Mouse (Mus musculus): ENCODE measurements around the gene Ints5.
"Not testable (repeated sequence)": the region's sequence is repeated elsewhere in the genome, so short reads cannot be mapped to it uniquely, and the experiment has no call there.

Ints5 gene

DNA sequence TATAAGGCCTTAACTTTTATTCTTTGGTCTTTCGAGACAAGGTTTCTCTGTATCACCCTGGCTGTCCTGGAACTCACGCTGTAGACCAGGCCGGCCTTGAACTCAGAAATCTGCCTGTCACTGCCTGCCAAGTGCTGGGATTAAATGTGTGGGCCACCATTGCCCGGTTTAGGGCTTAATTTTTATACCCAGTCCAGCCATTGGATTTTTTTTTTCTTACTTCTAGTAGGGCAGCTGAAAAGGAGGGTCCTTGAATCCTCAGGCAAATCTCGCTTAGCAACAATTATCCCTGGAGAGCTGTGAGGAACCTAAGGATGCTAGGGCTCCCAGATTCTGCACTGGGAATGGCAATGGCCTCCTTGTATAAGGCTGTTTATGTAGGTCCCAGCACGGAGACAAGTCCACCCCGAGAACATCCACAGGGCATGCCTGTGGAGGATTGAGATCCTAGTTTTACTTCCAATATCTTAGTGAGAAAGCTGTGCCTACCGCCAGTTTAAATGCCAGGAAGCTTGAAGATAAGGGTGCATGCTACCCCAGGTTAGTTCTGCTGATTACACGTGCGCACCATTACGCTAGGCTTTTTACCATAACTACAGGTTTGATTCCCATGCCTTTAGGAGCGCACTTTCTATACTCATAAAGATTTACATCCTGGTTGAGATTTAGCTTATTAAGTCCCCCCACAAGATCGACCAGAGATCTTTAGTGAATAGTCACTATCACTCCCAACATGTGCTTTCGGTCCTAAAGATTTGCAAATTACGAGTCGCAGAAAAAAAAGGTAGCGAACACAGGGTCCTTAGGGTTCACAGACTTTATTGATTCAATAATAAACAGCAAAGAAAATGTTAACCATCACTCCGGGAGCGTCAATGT is 5.0 kb upstream of the Ints5 start:
- no peak for DNase-seq (ENCODE audit: low read depth, low spot score)

DNA sequence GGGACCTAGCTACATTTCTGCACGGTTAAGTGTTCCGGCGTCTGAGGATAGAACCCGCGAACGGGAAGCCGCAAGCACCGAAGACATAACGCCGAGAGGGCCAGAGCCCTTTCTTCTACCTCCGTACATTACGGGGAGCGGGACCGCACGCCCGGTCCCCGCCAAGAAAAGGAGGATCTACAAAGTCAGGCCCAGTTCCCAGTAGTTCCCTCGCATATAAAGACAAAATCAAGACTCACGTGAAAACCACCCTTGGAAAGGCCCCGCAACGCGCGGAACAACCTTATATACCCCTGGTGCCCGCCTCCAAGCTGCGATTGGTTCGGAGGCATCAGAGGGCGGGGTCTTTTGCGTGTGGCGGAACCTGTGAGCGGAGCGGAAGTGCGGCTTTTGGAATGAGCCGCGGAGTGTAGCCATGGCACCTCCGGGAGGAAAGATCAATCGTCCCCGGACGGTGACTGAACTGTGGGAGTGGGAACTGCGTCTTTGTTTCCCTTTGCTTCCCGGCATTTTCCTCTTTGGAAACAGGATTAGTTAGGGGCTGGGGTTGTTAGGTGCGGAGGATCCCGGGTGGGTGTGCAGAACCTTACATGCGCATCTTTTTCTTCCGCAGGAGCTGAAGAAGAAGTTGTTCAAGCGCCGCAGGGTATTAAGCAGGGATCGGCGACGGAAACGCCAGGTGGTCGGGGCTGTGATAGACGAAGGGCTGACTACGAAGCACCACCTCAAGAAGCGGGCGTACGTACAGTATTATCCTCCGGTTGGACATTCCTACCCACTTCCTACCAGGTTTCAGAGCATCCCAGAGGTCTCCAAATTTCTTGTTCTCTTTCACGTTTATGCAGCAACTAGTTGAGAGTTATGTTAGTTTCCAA is 4.1 kb upstream of the Ints5 start, which contains the start of the genes 1810009A15Rik and Gm49416:
Gene 1810009A15Rik (plus strand): TSS at position 343 of the 875 bp plus-strand sequence.
Gene Gm49416 (plus strand): TSS at position 416 of the 875 bp plus-strand sequence.
- DNase-seq (ENCODE audit: low read depth, low spot score), result peak; percentile 92

DNA sequence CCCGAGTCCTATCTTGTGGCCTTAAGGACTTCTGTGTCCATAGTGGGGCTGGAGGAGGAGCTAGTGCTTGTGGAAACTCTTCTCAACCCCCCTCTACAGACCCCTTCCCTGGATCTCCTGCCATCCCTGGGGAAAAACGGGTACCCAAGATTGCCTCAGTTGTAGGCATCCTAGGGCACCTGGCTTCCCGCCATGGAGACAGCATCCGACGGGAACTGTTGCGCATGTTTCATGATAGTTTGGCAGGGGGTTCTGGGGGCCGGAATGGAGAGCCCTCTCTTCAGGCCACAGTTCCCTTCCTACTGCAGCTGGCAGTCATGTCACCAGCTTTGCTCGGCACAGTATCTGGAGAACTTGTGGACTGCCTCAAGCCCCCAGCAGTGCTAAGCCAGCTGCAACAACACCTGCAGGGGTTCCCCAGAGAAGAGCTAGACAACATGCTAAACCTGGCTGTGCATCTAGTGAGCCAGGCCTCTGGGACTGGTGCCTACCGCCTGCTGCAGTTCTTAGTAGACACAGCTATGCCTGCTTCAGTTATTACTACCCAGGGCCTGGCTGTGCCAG is 2.7 kb downstream of the Ints5 start:
- no peak for DNase-seq (ENCODE audit: low read depth, low spot score)

- DNase-seq (ENCODE audit: low read depth, low spot score), result not testable (repeated sequence)
These were observed 3.4 kb downstream of the Ints5 start for GRCm38 (mm10) chr19:8896231-8896630.

- DNase-seq (ENCODE audit: low read depth, low spot score), result not testable (repeated sequence)
These were observed 4.5 kb downstream of the Ints5 start for GRCm38 (mm10) chr19:8897211-8897864.

- DNase-seq (ENCODE audit: low read depth, low spot score), result peak; percentile 92
These were observed 5.2 kb downstream of the Ints5 start, which contains the start of gene Ganab for GRCm38 (mm10) chr19:8897865-8898495. TSS of gene Ganab (plus strand) at chr19:8898071.

GRCm38 (mm10) chr19:8898576-8898975 is 5.8 kb downstream of the Ints5 start:
- no peak for DNase-seq (ENCODE audit: low read depth, low spot score)

- DNase-seq (ENCODE audit: low read depth, low spot score), result no peak
These were observed 6.3 kb downstream of the Ints5 start for GRCm38 (mm10) chr19:8899079-8899478.

- no peak for DNase-seq (ENCODE audit: low read depth, low spot score)
These were observed 10.6 kb downstream of the Ints5 start for GRCm38 (mm10) chr19:8903412-8903811.

- DNase-seq (ENCODE audit: low read depth, low spot score), result no peak
These were observed 15.7 kb downstream of the Ints5 start for GRCm38 (mm10) chr19:8908531-8908930.

DNA sequence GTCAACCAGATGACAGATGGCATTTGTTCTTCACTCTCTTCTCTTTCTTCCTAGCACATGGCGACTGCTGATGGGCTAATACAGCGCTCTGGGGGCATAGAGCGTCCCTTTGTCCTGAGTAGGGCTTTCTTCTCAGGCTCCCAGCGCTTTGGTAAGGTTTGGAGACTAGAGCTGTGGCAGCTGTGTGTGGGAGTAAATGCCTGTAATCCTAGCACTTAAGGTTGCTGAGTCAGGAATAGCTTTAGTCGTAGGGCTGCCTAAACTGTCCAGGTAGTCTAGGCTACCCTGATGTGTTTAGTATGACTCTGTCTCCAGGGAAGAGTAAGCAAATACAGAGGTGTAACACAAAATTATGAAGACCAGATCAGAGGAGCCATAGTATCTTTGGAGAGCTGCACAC is 19.0 kb downstream of the Ints5 start:
- no peak for DNase-seq (ENCODE audit: low read depth, low spot score)

DNA sequence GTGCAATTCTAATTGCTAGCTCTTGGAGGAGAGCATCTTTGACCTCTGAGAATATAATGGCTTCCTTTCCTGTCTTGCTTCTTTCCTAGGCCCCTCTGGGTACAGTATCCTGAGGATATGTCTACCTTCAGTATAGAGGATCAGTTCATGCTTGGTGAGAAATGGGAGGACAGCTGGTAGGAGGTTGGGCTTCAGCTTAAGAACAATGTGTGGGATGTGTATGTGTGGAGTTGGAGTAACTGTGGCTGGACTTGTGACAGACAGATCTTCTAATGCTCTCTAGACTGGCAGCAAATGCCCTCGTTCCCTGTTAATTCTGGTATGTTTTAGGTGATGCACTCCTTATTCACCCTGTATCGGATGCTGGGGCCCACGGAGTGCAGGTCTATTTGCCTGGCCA is 21.4 kb downstream of the Ints5 start:
- no peak for DNase-seq (ENCODE audit: low read depth, low spot score)

GRCm38 (mm10) chr19:8919000-8919399 is 26.2 kb downstream of the Ints5 start:
- no peak for DNase-seq (ENCODE audit: low read depth, low spot score)

DNA sequence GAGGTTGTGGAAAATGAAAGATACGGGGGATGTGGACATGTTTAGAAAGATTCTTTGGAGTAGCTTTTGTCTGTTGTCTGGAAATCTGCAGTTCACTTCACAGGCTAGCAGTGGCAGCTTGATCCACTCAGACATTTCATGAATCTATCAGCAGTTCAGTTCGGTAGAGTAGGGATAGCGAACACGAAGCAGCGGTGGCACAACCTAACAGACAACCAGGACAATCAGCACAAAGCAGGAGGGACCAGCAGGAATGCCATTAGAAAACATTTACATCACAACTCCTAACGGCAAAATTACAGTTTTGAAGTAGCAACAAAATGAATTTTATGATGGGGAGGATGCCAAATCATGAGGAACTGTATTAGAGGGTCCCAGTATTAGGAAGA is 26.9 kb downstream of the Ints5 start:
- no peak for DNase-seq (ENCODE audit: low read depth, low spot score)

DNA sequence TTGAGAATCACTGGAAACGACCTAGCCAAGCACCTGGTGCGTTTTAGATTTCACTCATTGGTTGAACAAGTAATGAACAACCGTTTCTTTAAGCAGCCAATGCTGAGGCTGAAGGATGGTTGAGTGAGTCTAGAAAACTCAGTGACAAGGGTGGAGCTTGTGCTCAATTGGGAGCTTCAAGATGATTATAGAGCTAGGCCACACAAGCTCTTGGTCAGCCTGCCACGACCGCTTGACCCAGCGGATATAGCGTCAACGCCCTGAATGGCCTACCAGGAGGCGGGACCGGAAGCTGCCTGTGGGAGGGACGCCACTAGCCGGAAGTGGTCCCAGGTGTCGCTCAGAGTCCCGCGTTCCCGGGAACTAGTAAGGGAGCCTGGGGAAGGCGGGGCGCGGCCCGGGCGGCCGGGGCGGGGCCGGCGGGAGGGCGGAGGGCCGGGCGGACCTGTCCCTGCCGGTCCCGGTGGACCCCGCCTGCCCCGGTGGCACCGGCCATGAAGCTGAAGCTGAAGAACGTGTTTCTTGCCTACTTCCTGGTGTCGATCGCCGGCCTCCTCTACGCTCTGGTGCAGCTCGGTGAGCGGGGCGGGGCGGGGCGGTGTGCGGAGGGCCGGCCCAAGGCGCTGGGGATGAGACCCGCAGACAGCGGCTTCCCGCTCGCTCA is 27.4 kb downstream of the Ints5 start, which contains the start of gene B3gat3:
Gene B3gat3 (plus strand): TSS at position 302 of the 664 bp plus-strand sequence.
- peak; percentile 88 for DNase-seq (ENCODE audit: low read depth, low spot score)

DNA sequence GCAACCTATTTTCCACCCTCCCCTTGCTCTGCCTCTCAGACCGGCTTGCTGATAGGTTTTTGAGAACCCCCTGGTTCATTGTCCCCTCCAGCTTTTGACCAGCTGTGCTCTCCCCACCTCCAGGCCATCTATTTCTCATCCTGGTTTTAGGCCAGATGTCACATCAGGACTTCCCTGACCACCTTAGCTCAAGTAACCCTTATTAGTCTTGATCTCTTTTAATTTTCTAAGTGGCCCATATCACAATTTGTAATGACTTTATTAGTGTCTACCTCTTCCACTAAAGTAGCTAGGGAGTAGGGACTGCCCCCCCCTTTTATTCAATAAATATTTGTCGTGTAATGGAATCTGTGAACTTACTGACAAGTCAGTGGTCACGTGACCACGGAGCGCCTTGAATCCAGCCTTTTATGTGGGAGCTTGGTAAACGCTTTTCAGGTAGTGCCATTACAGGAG is 28.1 kb downstream of the Ints5 start:
- no peak for DNase-seq (ENCODE audit: low read depth, low spot score)

DNA sequence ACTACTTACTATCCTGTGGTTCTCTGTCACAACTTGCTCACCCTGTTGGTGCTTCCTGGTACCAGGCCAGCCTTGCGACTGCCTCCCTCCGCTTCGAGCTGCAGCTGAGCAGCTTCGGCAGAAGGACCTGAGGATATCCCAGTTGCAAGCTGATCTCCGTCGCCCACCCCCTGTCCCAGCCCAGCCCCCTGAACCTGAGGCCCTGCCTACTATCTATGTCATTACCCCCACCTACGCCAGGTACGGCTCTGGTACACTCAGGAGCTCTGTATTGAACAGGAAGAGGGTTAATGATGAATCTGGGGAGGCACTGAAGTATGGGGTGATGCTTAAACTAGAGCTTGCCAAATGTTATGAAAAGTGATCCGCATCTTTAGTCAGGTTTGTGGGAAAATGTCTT is 28.9 kb downstream of the Ints5 start:
- DNase-seq (ENCODE audit: low read depth, low spot score), result no peak

GRCm38 (mm10) chr19:8926766-8927165 is 34.0 kb downstream of the Ints5 start:
- DNase-seq (ENCODE audit: low read depth, low spot score), result no peak

GRCm38 (mm10) chr19:8927891-8928525 is 35.2 kb downstream of the Ints5 start:
- no peak for DNase-seq (ENCODE audit: low read depth, low spot score)

Data from telencephalon, adult 2 months (tissue).